8 mouse cellular contexts compared by ENCODE assay signal in the genomic region with DNA sequence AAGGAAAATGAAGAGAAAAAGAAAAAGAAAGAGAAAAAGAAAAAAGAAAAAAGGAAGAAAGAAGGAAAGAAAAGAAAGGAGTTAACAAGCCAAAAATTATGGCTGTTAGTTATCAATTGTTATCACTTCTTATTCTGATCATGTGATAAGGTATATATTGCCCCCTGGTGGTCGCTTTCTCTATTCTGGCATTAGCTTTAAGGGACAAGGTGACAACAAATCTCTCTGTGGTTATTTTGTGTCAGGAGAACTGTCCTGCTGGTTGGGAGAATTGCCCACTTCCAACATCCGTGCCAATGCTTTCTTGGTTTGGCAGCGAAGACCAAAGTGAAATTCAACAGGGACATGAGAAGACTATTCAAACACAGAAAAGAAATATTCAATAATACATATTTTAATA. TPM values are rescaled to one million over a fixed set of nuclear protein-coding genes. Genes with fewer than 3 reads are reported as not detected.
DNase-seq lines count a peak whose midpoint lies in the region; ATAC-seq and TF ChIP-seq lines count a peak whose summit lies in the region.
"Had no signal": no experiment of that assay in that cellular context is flagged by ENCODE, and none has a peak within 500 bp of the region (broad histone marks: within the 10 kb centered on the region; RNA-seq: fewer than 3 reads in every experiment).

No protein-coding gene starts in this region.

- H3K4me1 ChIP-seq in midbrain, embryonic 14.5 days (ENCODE audit: control insufficient read depth, insufficient read depth, low read length), result no peaks in the 10 kb centered on the region
- H3K4me1 ChIP-seq in midbrain, embryonic 11.5 days (ENCODE audit: control insufficient read depth, insufficient read depth, low read length), result no peaks in the 10 kb centered on the region
- H3K4me1 ChIP-seq in lung, postnatal 0 days (ENCODE audit: insufficient read depth, low read depth, low read length), result no peaks in the 10 kb centered on the region
- H3K4me1 ChIP-seq: neural tube, embryonic 13.5 days had no signal

- H3K27ac ChIP-seq in midbrain, embryonic 14.5 days (replicated peaks; ENCODE audit: low read depth, low read length), result no peak overlapping the region
- H3K27ac ChIP-seq in midbrain, embryonic 11.5 days (ENCODE audit: low read depth, low read length), result no peak overlapping the region
- H3K27ac ChIP-seq in lung, postnatal 0 days (ENCODE audit: low read length), result no peak overlapping the region
- H3K27ac ChIP-seq: neural tube, embryonic 13.5 days had no signal

- DNase-seq in midbrain, embryonic 14.5 days, result peak; percentile 68
- no peak for DNase-seq in midbrain, embryonic 11.5 days (ENCODE audit: low spot score, missing footprints)
- peak; percentile 71 for DNase-seq in NIH3T3 (ENCODE audit: low read depth)
- peak; percentile 64 for DNase-seq in lung, postnatal 0 days (ENCODE audit: low spot score)
- peak; percentile 74 for DNase-seq in thymus, postnatal 4 days

- 58% methylated on average over 3 of the region's 3 CpGs for WGBS in midbrain, embryonic 14.5 days
- 57% methylated on average over 3 of the region's 3 CpGs for WGBS in midbrain, embryonic 11.5 days
- WGBS in lung, postnatal 0 days, result 42% methylated on average over 3 of the region's 3 CpGs

- H3K4me3 ChIP-seq in midbrain, embryonic 14.5 days (replicated peaks; ENCODE audit: low read depth, low read length), result no peak overlapping the region
- H3K4me3 ChIP-seq in midbrain, embryonic 11.5 days (ENCODE audit: low read depth, low read length), result no peak overlapping the region
- H3K4me3 ChIP-seq in lung, postnatal 0 days (ENCODE audit: low read depth, low read length), result no peak overlapping the region
- H3K4me3 ChIP-seq: neural tube, embryonic 13.5 days had no signal

- no peaks in the 10 kb centered on the region for H3K9me3 ChIP-seq in midbrain, embryonic 14.5 days (ENCODE audit: control insufficient read depth, low read length)
- no peaks in the 10 kb centered on the region for H3K9me3 ChIP-seq in midbrain, embryonic 11.5 days (ENCODE audit: control insufficient read depth, low read length)
- no peaks in the 10 kb centered on the region for H3K9me3 ChIP-seq in lung, postnatal 0 days (ENCODE audit: low read length)
- H3K9me3 ChIP-seq: neural tube, embryonic 13.5 days had no signal

- ATAC-seq in midbrain, embryonic 14.5 days (ENCODE audit: low FRiP score, low TSS enrichment), result no peak
- ATAC-seq in midbrain, embryonic 11.5 days (ENCODE audit: low FRiP score), result no peak
- peak; percentile 70 for ATAC-seq in cerebellum, adult (ENCODE audit: insufficient number of reproducible peaks, low FRiP score, low TSS enrichment)
- peak; percentile 56; the same call in 1 of the 2 replicates for ATAC-seq in granulocyte monocyte progenitor cell, adult 5-6 weeks (replicated peaks; ENCODE audit: poor library complexity, severe bottlenecking)
- no peak for ATAC-seq in lung, postnatal 0 days

- H3K4me2 ChIP-seq in midbrain, embryonic 14.5 days (ENCODE audit: low read length), result no peak overlapping the region
- H3K4me2 ChIP-seq in midbrain, embryonic 11.5 days, result no peak overlapping the region
- no peak overlapping the region for H3K4me2 ChIP-seq in lung, postnatal 0 days (replicated peaks; ENCODE audit: low read depth, low read length)
- H3K4me2 ChIP-seq: neural tube, embryonic 13.5 days had no signal

- no peaks in the 10 kb centered on the region for H3K36me3 ChIP-seq in midbrain, embryonic 14.5 days (ENCODE audit: control insufficient read depth, insufficient read depth, low read length)
- no peaks in the 10 kb centered on the region for H3K36me3 ChIP-seq in midbrain, embryonic 11.5 days (ENCODE audit: control insufficient read depth, insufficient read depth, low read length)
- H3K36me3 ChIP-seq in lung, postnatal 0 days (ENCODE audit: insufficient read depth, low read length), result no peaks in the 10 kb centered on the region
- H3K36me3 ChIP-seq: neural tube, embryonic 13.5 days had no signal

- no peaks in the 10 kb centered on the region for H3K27me3 ChIP-seq in midbrain, embryonic 14.5 days (ENCODE audit: control insufficient read depth, insufficient read depth, low read length)
- H3K27me3 ChIP-seq in midbrain, embryonic 11.5 days (ENCODE audit: control insufficient read depth, insufficient read depth, low read length), result no peaks in the 10 kb centered on the region
- no peaks in the 10 kb centered on the region for H3K27me3 ChIP-seq in lung, postnatal 0 days (replicated peaks; ENCODE audit: insufficient read depth, low read length)
- H3K27me3 ChIP-seq: neural tube, embryonic 13.5 days had no signal

- H3K9ac ChIP-seq in midbrain, embryonic 14.5 days (replicated peaks; ENCODE audit: low read length), result no peak overlapping the region
- no peak overlapping the region for H3K9ac ChIP-seq in midbrain, embryonic 11.5 days (ENCODE audit: low read length)
- H3K9ac ChIP-seq in lung, postnatal 0 days (replicated peaks; ENCODE audit: low read depth), result no peak overlapping the region
- H3K9ac ChIP-seq: neural tube, embryonic 13.5 days had no signal

- peak; percentile 62 for TF ChIP-seq CTCF in lung, postnatal 0 days (IDR thresholded peaks at IDR 0.05)

- TF ChIP-seq EP300 in lung, postnatal 0 days (IDR thresholded peaks at IDR 0.05), result no peak

RNA-seq across cellular contexts. Expression of gene Gls, which starts 34.6 kb away (rescaled TPM):
- 67.1 and 73.0 TPM in 2 replicates for polyA plus RNA-seq in midbrain, embryonic 14.5 days (2014; fragmentation: Nextera tagmentation; extraction: Ambion mirVana)
- 28.8 and 31.1 TPM in 2 replicates for polyA plus RNA-seq in midbrain, embryonic 11.5 days (2014; fragmentation: Nextera tagmentation; extraction: Ambion mirVana)
- 103 and 136 TPM in 2 replicates for total RNA-seq in granulocyte monocyte progenitor cell, adult 5-6 weeks (2014; fragmentation: Nextera tagmentation)
- total RNA-seq in granulocyte monocyte progenitor cell, adult 5-6 weeks (2017), result 192 and 196 TPM in 2 replicates
- 13.0 and 15.9 TPM in 2 replicates for polyA plus RNA-seq in lung, postnatal 0 days (2015; fragmentation: Nextera tagmentation; extraction: Ambion mirVana)

Comparison
In these comparisons a context has a peak if more than half of its experiments do, and no peak if none do; other contexts are left out.
1. ATAC-seq: peak in cerebellum, adult (single experiment) and granulocyte monocyte progenitor cell, adult 5-6 weeks (single experiment); none in midbrain, embryonic 14.5 days (single experiment), midbrain, embryonic 11.5 days (single experiment) and lung, postnatal 0 days (single experiment).